Mouse (Mus musculus) A20 (cell line): ENCODE results near the gene St3gal4.

Experiments
- DNase-seq: peaks from one replicate; pipeline ENCODE4 v3.0.0-alpha.2; 2011; ENCODE audit warnings: low read depth, low spot score

Gene St3gal4

GRCm38 (mm10) chr9:35105884-35106880, 12.9 kb downstream of the St3gal4 start:
- peak; percentile 57 for DNase-seq

DNA sequence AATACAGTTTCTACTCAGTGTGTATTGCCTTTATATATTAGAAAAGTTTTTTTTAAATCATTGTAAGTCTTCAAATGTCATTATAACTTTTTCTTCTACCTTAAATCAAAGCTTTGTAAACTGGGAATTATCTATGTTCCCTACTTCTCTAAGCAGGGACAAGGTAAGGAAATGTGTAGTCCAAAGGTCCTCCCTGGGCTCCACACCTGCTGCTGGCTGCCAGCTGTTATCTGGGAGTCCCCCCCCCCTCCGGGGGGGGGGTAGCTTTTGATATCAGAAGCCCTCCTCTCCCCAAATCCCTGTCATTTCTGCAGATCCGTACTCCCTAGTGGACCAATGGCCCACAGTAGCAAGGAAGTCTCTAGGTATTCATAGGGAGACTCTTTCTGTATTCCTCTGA, 13.6 kb downstream of the St3gal4 start:
- no peak for DNase-seq

DNA sequence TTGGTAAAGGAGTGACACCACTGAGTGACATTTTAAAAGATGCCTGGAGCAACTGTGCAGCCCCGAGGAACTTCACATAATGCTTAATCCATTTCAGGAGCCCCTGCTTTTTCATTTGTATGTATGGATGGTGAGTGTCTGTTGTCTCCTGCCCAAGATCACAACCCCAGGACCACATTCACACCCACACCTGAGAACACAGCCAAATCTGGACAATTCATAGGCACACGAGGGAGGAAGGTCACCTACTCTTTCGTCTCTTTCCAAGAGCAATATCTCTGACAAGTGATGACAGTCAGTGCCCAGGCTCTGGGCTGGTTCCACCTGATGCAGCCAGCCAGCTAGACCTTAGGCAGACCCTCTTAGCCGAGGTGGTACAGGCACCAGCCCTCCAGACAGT, 14.4 kb downstream of the St3gal4 start:
- DNase-seq: no peak

DNA sequence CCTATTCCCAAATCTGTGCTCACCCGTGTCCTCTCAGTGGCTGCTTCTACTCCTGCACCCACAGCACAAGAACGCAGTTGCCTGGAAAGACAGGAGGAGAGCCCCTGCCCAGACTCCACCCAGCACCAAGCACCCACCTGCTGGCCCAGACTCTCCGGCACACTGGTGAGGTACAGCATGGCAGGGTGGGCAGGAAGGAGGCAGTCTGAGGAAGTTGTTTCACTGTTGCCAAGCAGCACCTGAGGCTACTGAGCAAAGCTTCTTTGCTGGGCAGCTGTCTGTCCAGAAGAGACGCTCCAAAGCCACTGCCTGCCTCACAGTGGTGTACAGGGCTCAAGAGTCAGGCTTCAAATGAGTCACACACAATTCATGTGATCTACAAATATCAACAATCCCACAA, 20.3 kb downstream of the St3gal4 start:
- no peak for DNase-seq

GRCm38 (mm10) chr9:35097901-35098300, 21.2 kb downstream of the St3gal4 start:
- DNase-seq: no peak

GRCm38 (mm10) chr9:35095726-35096125, 23.3 kb downstream of the St3gal4 start:
- no peak for DNase-seq

- DNase-seq: no peak
Observed at GRCm38 (mm10) chr9:35093350-35093749, 25.7 kb downstream of the St3gal4 start.

- no peak for DNase-seq
Observed at GRCm38 (mm10) chr9:35092904-35093303, 26.2 kb downstream of the St3gal4 start.

- DNase-seq: no peak
Observed at GRCm38 (mm10) chr9:35061446-35061845, 57.6 kb downstream of the St3gal4 start.

DNA sequence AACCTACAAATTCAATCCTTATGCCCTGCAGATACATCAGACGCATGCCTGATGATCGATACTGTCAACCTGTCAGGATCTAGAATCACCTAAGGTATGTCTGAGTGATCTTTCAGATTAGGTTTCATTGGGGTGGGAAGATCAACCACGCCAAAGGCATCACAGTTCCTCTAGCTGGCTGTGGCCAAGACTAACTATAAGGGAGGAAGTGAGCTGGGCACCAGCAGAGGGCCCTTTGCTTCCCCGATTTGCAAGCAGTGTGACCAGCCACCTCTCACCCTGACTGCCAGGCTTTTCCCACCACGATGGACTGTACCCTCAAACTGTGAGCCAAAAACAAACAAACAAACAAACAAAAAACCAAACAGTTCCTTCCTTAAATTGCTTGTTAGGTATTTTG, 59.2 kb downstream of the St3gal4 start:
- DNase-seq: peak; percentile 14

- DNase-seq: no peak
Observed at GRCm38 (mm10) chr9:35058596-35059354, 60.3 kb downstream of the St3gal4 start.

GRCm38 (mm10) chr9:35058186-35058585, 60.9 kb downstream of the St3gal4 start:
- DNase-seq: no peak

DNA sequence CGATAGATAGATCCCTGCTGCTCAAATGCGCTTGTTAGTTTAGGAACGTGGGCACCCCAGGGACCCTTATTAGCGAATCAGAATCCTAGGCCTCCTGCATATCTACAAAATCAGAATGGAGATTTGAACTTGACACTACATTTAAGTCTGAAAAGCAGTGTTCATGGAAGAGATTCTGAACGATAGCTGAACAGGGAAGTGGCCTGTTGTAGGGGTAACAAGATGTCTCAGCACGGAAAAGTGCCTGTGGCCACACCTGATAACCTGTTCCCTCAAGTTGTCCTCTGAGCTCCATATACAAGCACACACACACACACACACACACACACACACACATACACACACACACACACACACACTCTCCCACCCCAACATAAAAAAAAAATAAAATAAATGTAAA, 61.4 kb downstream of the St3gal4 start:
- DNase-seq: no peak

GRCm38 (mm10) chr9:35056611-35057010, 62.5 kb downstream of the St3gal4 start:
- DNase-seq: peak; percentile 17

- DNase-seq: no peak
Observed at GRCm38 (mm10) chr9:35055528-35056330, 63.3 kb downstream of the St3gal4 start.

- no peak for DNase-seq
Observed at GRCm38 (mm10) chr9:35053669-35054068, 65.4 kb downstream of the St3gal4 start.

DNA sequence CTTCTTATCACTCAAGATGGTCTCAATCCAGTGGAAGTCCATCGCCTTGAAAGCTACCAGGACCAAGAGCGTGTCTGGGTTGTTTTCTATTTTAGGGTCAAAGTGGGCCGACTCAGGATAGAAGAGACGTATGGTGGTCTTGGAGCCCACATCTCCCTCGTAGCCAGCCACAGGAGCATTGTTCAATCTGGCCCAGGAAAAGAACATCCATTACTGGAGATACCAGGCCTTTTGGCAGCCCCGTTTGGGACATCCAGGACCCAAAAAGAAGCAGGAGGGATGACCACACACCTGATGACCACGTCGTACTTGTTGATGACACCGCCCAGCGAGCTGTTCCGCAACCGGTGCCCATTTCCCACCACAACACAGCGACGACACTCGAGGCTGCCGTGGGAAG, 66.0 kb downstream of the St3gal4 start:
- no peak for DNase-seq

DNA sequence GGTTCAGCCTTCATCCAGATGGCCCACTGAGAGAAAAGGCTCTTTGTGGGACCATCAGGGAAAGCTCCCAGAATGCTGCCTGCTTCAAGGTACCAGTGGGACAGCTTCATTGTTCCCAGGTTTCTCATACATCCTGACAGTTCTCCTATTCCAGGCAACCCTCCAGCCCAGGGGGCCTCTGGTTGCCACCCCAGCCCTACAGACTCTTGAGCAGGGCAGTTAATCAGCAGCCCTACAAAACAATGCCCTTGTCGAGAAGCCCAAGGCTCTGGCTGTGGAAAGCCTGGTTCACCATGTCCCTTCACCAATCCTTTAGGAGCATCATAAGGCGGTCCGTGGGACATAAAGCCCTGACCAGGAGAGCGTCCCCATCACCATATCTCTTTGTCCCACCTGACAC, 66.4 kb downstream of the St3gal4 start:
- DNase-seq: no peak

- no peak for DNase-seq
Observed at GRCm38 (mm10) chr9:35051666-35052065, 67.4 kb downstream of the St3gal4 start.

- DNase-seq: no peak
Observed at GRCm38 (mm10) chr9:35050701-35051454, 68.2 kb downstream of the St3gal4 start.
